Mouse (Mus musculus): ENCODE data around the gene Fam241a.
A peak's percentile ranks its signal among the peaks of the same experiment; 100 is the strongest.

Fam241a gene

DNA sequence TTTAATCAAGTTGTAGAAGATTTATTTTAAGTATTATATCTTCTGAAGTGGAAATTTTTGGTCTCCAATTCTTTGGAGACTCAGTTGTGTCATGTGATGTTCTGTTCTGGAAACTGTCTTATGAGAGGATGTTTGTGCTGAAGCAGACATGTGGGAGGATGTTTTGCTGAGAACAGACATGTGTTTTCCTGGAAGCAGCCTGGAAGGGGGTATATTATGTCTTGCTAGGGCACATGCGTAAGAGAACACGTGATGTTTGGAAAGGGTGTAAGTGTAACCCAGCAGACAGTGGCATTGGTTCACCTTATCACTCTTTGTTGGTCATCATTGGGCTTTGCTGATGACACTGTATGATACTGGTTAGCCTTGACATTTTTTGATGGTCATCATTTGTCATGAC is 20.6 kb downstream of the Fam241a start:
- DNase-seq (ENCODE audit: low spot score) = no peak

DNA sequence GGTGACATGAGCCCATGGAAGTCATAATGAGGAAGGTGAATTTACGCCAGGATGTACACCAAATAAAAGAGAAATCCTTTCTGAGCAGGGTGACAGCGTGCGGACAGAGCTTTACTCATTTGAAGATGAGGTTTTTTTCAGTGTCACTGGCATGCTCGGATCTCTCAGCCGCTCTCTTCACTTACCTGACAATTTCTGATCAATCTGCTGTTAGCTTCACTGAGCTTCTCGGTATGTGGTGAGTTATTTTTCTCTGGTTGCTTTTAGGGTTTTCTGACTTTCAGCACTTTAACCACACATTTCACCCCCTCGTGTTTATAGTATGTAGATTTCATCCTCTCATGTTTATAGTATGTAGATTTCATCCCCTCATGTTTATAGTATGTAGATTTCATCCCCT is 21.1 kb downstream of the Fam241a start:
- no peak for DNase-seq (ENCODE audit: low spot score)

DNA sequence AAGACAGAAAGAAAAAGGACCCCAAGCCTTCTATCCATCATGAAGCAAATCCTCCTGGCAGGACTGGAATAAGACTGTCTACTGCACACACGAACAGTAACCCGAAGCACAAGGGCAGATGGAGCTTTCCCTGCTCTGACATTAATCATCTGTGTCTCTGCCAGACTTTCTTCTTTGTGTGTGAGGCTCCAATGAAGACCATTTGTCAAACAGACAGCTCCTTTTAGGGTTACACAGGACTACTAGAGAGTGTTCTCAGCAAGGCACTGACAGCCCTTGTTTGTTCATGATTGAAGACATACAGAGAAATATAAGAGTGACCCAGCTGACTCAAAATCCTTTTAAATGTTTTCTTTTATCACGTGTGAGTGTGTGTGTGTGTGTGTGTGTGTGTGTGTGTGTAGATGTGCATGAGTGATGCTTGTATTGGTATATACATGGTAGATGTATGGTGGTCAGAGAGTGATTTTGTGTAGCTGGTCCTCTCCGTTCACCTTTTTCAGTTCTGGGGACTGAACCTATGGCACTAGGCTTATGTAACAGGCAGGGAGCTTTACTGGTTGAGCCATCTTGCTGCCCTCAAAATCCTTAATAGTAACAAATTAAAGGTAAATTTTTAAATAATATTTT is 21.8 kb downstream of the Fam241a start:
- DNase-seq (ENCODE audit: low spot score) = no peak

GRCm38 (mm10) chr3:127871575-127871974 is 24.5 kb downstream of the Fam241a start:
- DNase-seq (ENCODE audit: low spot score) = no peak

DNA sequence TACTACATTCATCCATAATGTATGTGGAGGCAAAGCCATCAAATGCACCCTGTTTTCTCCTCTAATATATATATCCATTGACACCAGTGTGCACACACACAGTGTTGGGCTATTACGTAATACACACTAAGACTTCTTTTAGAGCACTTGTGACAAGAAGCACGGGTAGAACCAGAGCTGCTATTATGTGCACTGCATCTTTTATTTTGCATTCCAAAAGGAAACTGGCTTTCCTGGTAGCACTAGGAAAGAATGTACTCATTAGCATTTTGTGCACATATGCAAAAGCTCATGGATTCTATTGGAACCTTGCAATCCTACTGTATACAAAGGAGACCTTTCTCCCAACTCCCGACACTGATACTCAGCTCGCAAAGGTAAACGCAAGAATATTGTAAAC is 27.2 kb downstream of the Fam241a start:
- no peak for DNase-seq (ENCODE audit: low spot score)

GRCm38 (mm10) chr3:127868046-127868758 is 27.9 kb downstream of the Fam241a start:
- no peak for DNase-seq (ENCODE audit: low spot score)

- no peak for DNase-seq (ENCODE audit: low spot score)
These were observed 31.9 kb downstream of the Fam241a start for GRCm38 (mm10) chr3:127864242-127864641.

DNA sequence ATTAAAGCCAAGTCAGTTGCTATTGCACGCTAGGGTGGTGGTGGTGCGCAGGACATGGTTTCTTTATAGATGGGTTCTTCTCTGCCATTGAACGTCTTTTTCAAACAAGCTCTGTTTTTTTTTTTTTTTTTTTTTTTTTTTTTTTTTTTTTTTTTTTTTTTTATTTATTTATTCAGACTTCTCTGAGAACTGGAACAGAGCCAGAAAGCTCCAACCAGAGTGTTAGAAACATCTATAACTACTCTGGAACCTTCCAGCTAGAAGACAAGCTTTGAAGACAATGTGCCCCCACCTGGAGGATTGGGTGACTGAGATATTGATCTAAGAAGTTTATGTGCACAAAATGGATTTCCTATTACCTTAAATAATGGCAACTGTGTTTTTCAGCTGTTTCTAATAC is 32.6 kb downstream of the Fam241a start:
- no peak for DNase-seq (ENCODE audit: low spot score)

- no peak for DNase-seq (ENCODE audit: low spot score)
These were observed 33.6 kb downstream of the Fam241a start for GRCm38 (mm10) chr3:127862479-127862878.

DNA sequence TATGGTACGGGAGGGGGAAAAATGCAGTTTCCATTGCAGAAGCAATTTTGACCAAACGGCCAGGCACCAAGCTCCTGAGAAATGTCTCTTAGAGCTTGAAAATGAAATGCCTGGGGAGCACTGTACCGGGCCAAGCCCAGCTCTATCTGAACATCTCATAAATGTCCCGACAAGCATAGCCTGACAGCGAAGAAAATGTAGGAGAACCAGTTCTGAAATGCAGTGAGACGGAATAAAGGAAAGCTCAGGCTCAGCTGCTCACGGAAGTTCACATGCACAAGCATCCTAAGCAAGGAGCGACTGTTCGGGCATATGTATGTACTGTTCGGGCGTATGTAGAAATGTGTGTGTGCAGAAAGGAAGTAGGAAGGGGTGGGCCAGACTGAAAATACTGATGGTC is 34.8 kb downstream of the Fam241a start:
- no peak for DNase-seq (ENCODE audit: low spot score)

GRCm38 (mm10) chr3:127853431-127854206 is 42.5 kb downstream of the Fam241a start:
- DNase-seq (ENCODE audit: low spot score) = peak; percentile 8

- no peak for DNase-seq (ENCODE audit: low spot score)
These were observed 43.4 kb downstream of the Fam241a start for GRCm38 (mm10) chr3:127852722-127853121.

GRCm38 (mm10) chr3:127850776-127851646 is 45.1 kb downstream of the Fam241a start:
- no peak for DNase-seq (ENCODE audit: low spot score)

DNA sequence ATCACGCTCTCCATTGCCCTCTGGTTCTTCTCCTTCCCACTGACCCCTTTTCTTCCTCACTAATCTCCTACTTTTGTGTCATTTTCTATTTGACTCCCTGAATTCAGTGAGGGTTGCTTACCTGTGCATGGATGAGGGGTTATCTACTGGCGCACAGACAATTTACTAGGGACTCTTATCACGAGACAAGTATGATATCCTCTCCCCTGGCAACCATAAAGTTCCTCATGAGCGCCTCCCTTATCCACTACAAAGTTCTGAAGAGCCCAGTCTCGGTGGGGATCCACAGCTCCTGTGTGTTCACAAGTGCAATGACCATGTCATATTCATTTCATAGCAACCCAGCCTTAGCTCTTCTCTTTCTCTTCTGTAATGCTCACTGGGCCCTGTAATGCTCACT is 46.2 kb downstream of the Fam241a start:
- no peak for DNase-seq (ENCODE audit: low spot score)

- DNase-seq (ENCODE audit: low spot score) = no peak
These were observed 47.9 kb downstream of the Fam241a start for GRCm38 (mm10) chr3:127848088-127848808.

DNA sequence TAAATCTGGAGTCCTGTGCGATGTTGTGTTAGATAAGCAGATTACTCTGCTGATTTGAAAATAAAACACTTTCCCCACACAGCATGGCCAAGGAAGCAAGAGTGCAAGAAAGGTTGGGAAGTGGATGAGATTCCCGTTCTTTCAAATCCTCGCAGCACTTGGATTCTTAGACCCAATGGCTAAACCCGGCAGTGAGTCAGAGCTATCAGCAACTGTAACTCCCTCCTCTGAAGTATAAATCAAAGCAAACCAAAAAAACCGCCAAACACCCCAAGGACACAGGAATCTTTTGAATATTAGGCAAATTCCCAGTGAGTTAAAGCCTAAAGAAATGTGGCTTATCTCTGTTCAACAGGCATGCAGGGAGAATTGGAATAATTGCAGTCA is 52.2 kb downstream of the Fam241a start:
- DNase-seq (ENCODE audit: low spot score) = no peak

- DNase-seq (ENCODE audit: low spot score) = no peak
These were observed 52.7 kb downstream of the Fam241a start for GRCm38 (mm10) chr3:127843324-127843940.

DNA sequence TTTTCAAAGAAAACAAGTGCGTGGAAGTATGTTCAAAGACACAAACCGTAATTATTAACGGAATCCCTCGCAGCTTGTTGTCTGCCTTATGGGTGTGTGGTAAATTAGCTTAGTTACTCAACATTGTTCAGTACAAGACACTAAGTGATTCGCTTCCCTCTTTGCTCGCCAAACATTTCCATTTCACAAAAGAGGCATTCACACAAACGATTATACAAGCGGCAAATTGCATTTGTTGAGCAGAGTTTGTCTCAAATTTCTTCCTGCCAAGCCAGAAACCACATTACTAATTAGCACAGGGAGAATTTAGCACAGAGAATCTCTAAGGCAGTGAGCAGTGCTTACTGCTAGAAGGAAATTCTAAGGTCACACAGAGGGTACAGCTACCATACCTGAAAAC is 54.2 kb downstream of the Fam241a start:
- no peak for DNase-seq (ENCODE audit: low spot score)

GRCm38 (mm10) chr3:127837972-127838644 is 58.0 kb downstream of the Fam241a start:
- DNase-seq (ENCODE audit: low spot score) = no peak

- DNase-seq (ENCODE audit: low spot score) = peak; percentile 92
These were observed 58.8 kb downstream of the Fam241a start, which contains the start of gene Ap1ar for GRCm38 (mm10) chr3:127837154-127837865. Ap1ar (minus strand) TSS chr3:127837523.

Measured in ovary, adult 18-20 months (tissue).